Mouse (Mus musculus): ENCODE results near the gene Acrv1. TPM values are rescaled to one million over a fixed set of nuclear protein-coding genes. Genes with fewer than 3 reads are reported as not detected.
"Not testable (repeated sequence)": the region's sequence is repeated elsewhere in the genome, so short reads cannot be mapped to it uniquely, and the experiment has no call there.

Gene Acrv1
- not detected in 2 replicates for total RNA-seq (2014; rRNA removed)
- polyA plus RNA-seq (2015; fragmentation: Nextera tagmentation; extraction: Ambion mirVana) = not detected in 2 replicates

GRCm38 (mm10) chr9:36692920-36693319 is at the start of gene Acrv1:
Acrv1 (plus strand) TSS chr9:36693220.
- Histone ChIP-seq H3K9ac (replicated peaks; ENCODE audit: low read length, poor library complexity, severe bottlenecking) (no peak within 1 kb of the TSS), H3K36me3 (ENCODE audit: insufficient read depth, low read length) (no peaks in the 10 kb centered on the region), H3K27me3 (ENCODE audit: insufficient read depth, low read length) (no peaks in the 10 kb centered on the region), H3K9me3 (ENCODE audit: low read length) (no peaks in the 10 kb centered on the region), H3K4me1 (ENCODE audit: insufficient read depth, low read length) (no peaks in the 10 kb centered on the region), H3K27ac (ENCODE audit: low read depth, low read length) (no peak within 1 kb of the TSS), H3K4me2 (ENCODE audit: low read depth, low read length, poor library complexity, severe bottlenecking) (no peak within 1 kb of the TSS), H3K4me3 (ENCODE audit: low read depth, low read length) (no peak within 1 kb of the TSS)
- no peak for TF ChIP-seq CTCF (IDR thresholded peaks at IDR 0.05)
- ATAC-seq (ENCODE audit: low FRiP score) (no peak), DNase-seq (ENCODE audit: low spot score) (no peak)
- WGBS = 73% methylated on average over 1 of the region's 1 CpGs

GRCm38 (mm10) chr9:36643276-36643675 is 49.7 kb upstream of the Acrv1 start, which contains the start of gene A630095E13Rik:
A630095E13Rik (minus strand) TSS chr9:36643376.
- not testable (repeated sequence) for H3K4me1 ChIP-seq (ENCODE audit: insufficient read depth, low read length); H3K27ac ChIP-seq (ENCODE audit: low read depth, low read length); H3K9me3 ChIP-seq (ENCODE audit: low read length); ATAC-seq (ENCODE audit: low FRiP score); H3K27me3 ChIP-seq (ENCODE audit: insufficient read depth, low read length); H3K9ac ChIP-seq (replicated peaks; ENCODE audit: low read length, poor library complexity, severe bottlenecking); H3K4me2 ChIP-seq (ENCODE audit: low read depth, low read length, poor library complexity, severe bottlenecking); H3K36me3 ChIP-seq (ENCODE audit: insufficient read depth, low read length); H3K4me3 ChIP-seq (ENCODE audit: low read depth, low read length); DNase-seq (ENCODE audit: low spot score)
- WGBS = 63% methylated on average over 3 of the region's 3 CpGs

GRCm38 (mm10) chr9:36681424-36681823 is 11.6 kb upstream of the Acrv1 start:
- H3K4me1 ChIP-seq (ENCODE audit: insufficient read depth, low read length) = no peaks in the 10 kb centered on the region
- TF ChIP-seq CTCF (IDR thresholded peaks at IDR 0.05) = no peak
- H3K36me3 ChIP-seq (ENCODE audit: insufficient read depth, low read length) = no peaks in the 10 kb centered on the region
- no peaks in the 10 kb centered on the region for H3K27me3 ChIP-seq (ENCODE audit: insufficient read depth, low read length)
- no peak overlapping the region for H3K9ac ChIP-seq (replicated peaks; ENCODE audit: low read length, poor library complexity, severe bottlenecking)
- H3K4me2 ChIP-seq (ENCODE audit: low read depth, low read length, poor library complexity, severe bottlenecking) = no peak overlapping the region
- ATAC-seq (ENCODE audit: low FRiP score) = no peak
- H3K4me3 ChIP-seq (ENCODE audit: low read depth, low read length) = no peak overlapping the region
- DNase-seq (ENCODE audit: low spot score) = no peak
- H3K9me3 ChIP-seq (ENCODE audit: low read length) = no peaks in the 10 kb centered on the region
- H3K27ac ChIP-seq (ENCODE audit: low read depth, low read length) = no peak overlapping the region
- WGBS = 75% methylated on average over 2 of the region's 2 CpGs

- peak; percentile 37 for DNase-seq (ENCODE audit: low spot score)
- H3K4me2 ChIP-seq (ENCODE audit: low read depth, low read length, poor library complexity, severe bottlenecking) = no peak overlapping the region
- no peaks in the 10 kb centered on the region for H3K36me3 ChIP-seq (ENCODE audit: insufficient read depth, low read length)
- H3K27ac ChIP-seq (ENCODE audit: low read depth, low read length) = no peak overlapping the region
- no peak for ATAC-seq (ENCODE audit: low FRiP score)
- no peak overlapping the region for H3K4me3 ChIP-seq (ENCODE audit: low read depth, low read length)
- peak; percentile 52 for TF ChIP-seq CTCF (IDR thresholded peaks at IDR 0.05)
- no peaks in the 10 kb centered on the region for H3K4me1 ChIP-seq (ENCODE audit: insufficient read depth, low read length)
- no peak overlapping the region for H3K9ac ChIP-seq (replicated peaks; ENCODE audit: low read length, poor library complexity, severe bottlenecking)
- no peaks in the 10 kb centered on the region for H3K27me3 ChIP-seq (ENCODE audit: insufficient read depth, low read length)
- H3K9me3 ChIP-seq (ENCODE audit: low read length) = no peaks in the 10 kb centered on the region
Observed at GRCm38 (mm10) chr9:36687329-36687728, 5.7 kb upstream of the Acrv1 start.

- 92% methylated on average over 10 of the region's 10 CpGs for WGBS
- H3K4me2 ChIP-seq (ENCODE audit: low read depth, low read length, poor library complexity, severe bottlenecking) = no peak overlapping the region
- no peak for DNase-seq (ENCODE audit: low spot score)
- no peaks in the 10 kb centered on the region for H3K9me3 ChIP-seq (ENCODE audit: low read length)
- no peak overlapping the region for H3K9ac ChIP-seq (replicated peaks; ENCODE audit: low read length, poor library complexity, severe bottlenecking)
- ATAC-seq (ENCODE audit: low FRiP score) = no peak
- H3K27me3 ChIP-seq (ENCODE audit: insufficient read depth, low read length) = no peaks in the 10 kb centered on the region
- H3K4me1 ChIP-seq (ENCODE audit: insufficient read depth, low read length) = no peaks in the 10 kb centered on the region
- H3K36me3 ChIP-seq (ENCODE audit: insufficient read depth, low read length) = no peaks in the 10 kb centered on the region
- H3K4me3 ChIP-seq (ENCODE audit: low read depth, low read length) = no peak overlapping the region
- TF ChIP-seq CTCF (IDR thresholded peaks at IDR 0.05) = no peak
- no peak overlapping the region for H3K27ac ChIP-seq (ENCODE audit: low read depth, low read length)
Observed at GRCm38 (mm10) chr9:36694276-36694675, 1.3 kb downstream of the Acrv1 start.

- no peaks in the 10 kb centered on the region for H3K36me3 ChIP-seq (ENCODE audit: insufficient read depth, low read length)
Observed at GRCm38 (mm10) chr9:36705923-36706322, 12.9 kb downstream of the Acrv1 start.

More at GRCm38 (mm10) chr9:36705923-36706322, 12.9 kb downstream of the Acrv1 start:
- Histone ChIP-seq H3K9ac (replicated peaks; ENCODE audit: low read length, poor library complexity, severe bottlenecking) (no peak overlapping the region), H3K4me2 (ENCODE audit: low read depth, low read length, poor library complexity, severe bottlenecking) (no peak overlapping the region), H3K4me1 (ENCODE audit: insufficient read depth, low read length) (no peaks in the 10 kb centered on the region), H3K27me3 (ENCODE audit: insufficient read depth, low read length) (no peaks in the 10 kb centered on the region), H3K9me3 (ENCODE audit: low read length) (no peaks in the 10 kb centered on the region), H3K4me3 (ENCODE audit: low read depth, low read length) (no peak overlapping the region), H3K27ac (ENCODE audit: low read depth, low read length) (no peak overlapping the region)
- no peak for TF ChIP-seq CTCF (IDR thresholded peaks at IDR 0.05)
- WGBS = 91% methylated on average over 3 of the region's 3 CpGs
- DNase-seq (ENCODE audit: low spot score) (no peak), ATAC-seq (ENCODE audit: low FRiP score) (no peak)

Measured in midbrain, postnatal 0 days (tissue).